Mouse (Mus musculus): ENCODE measurements around the gene E2f1.

GRCm38 (mm10) chr2:154534704-154535270 is 34.9 kb downstream of the E2f1 start:
- TF ChIP-seq FLI1 (IDR thresholded peaks at IDR 0.05; ENCODE audit: low read length) (no peak), GATA1 (IDR thresholded peaks at IDR 0.05; ENCODE audit: borderline replicate concordance, low read length) (no peak)

Measured in megakaryocyte, embryonic 14.5 days (primary cell).